Mouse (Mus musculus) kidney, embryonic 16.5 days (tissue): ENCODE results near the gene Gstm6. TPM values are rescaled to one million over a fixed set of nuclear protein-coding genes. Genes with fewer than 3 reads are reported as not detected.
"Not testable (repeated sequence)": the region's sequence is repeated elsewhere in the genome, so short reads cannot be mapped to it uniquely, and the experiment has no call there.

ENCODE experiments used
- ATAC-seq: fragments of 200-750 bp; cut with Nextera tagmentation; 2 replicates; pipeline ENCODE4 v1.8.0; 2017; ENCODE audit warnings: moderate TSS enrichment; ENCODE audit not compliant: low FRiP score, low TSS enrichment
- H3K27ac ChIP-seq: fragments of 300-500 bp; sonication (generic); 2 replicates; pipeline ENCODE4 v1.5.1; 2014; ENCODE audit warnings: low read length
- H3K27me3 ChIP-seq: fragments of 300-500 bp; sonication (generic); 2 replicates; pipeline ENCODE4 v1.6.1; 2014; ENCODE audit warnings: low read length, control low read depth, mixed read lengths; ENCODE audit not compliant: insufficient read depth
- H3K36me3 ChIP-seq: fragments of 300-500 bp; sonication (generic); 2 replicates; pipeline ENCODE4 v1.6.1; 2014; ENCODE audit warnings: low read length, control low read depth, mixed read lengths; ENCODE audit not compliant: insufficient read depth
- H3K4me1 ChIP-seq: fragments of 300-500 bp; sonication (generic); 2 replicates; pipeline ENCODE4 v1.6.1; 2014; ENCODE audit warnings: low read length, control low read depth, mixed read lengths; ENCODE audit not compliant: insufficient read depth
- H3K4me2 ChIP-seq: fragments of 300-500 bp; sonication (generic); replicated peaks from 2 replicates; pipeline ENCODE4 v1.6.1; 2014; ENCODE audit warnings: low read depth, low read length
- H3K4me3 ChIP-seq: fragments of 300-500 bp; sonication (generic); 2 replicates; pipeline ENCODE4 v1.5.1; 2014; ENCODE audit warnings: mild to moderate bottlenecking, low read length
- H3K9ac ChIP-seq: fragments of 300-500 bp; sonication (generic); replicated peaks from 2 replicates; pipeline ENCODE4 v1.6.1; 2014; ENCODE audit warnings: low read length
- H3K9me3 ChIP-seq: fragments of 300-500 bp; sonication (generic); 2 replicates; pipeline ENCODE4 v1.6.1; 2016; ENCODE audit warnings: low read length, control low read depth
- WGBS: fragments of 180-500 bp; shearing (Covaris S2); extraction: QIAGEN DNeasy Blood & Tissue Kit; methylation state at CpG from one replicate; pipeline ENCODE4 v1.1.7; 2014; 5-methylcytosine and 5-hydroxymethylcytosine counted together
- polyA plus RNA-seq: library from polyadenylated mRNA; unstranded; fragments of >200 nt; fragmentation: Nextera tagmentation; extraction: Ambion mirVana; gene quantifications from 2 replicates; pipeline ENCODE4 v1.2.1, GENCODE M21; 2015

The Gstm6 gene
- polyA plus RNA-seq = 8.2 and 9.6 TPM in 2 replicates

GRCm38 (mm10) chr3:107943239-107943990 lies at the start of gene Gstm6:
Gstm6 (minus strand) TSS chr3:107943749.
- WGBS = 17% methylated on average over 20 of the region's 20 CpGs
- Histone ChIP-seq H3K27ac (no peak within 1 kb of the TSS), H3K9me3 (no peaks in the 10 kb centered on the region), H3K4me2 (peak within 1 kb of the TSS; percentile 59), H3K4me1 (peaks cover 3% of the 10 kb centered on the region; the same call in 1 of the 2 replicates), H3K4me3 (peak within 1 kb of the TSS; percentile 41), H3K27me3 (no peaks in the 10 kb centered on the region), H3K9ac (peak within 1 kb of the TSS; percentile 47), H3K36me3 (no peaks in the 10 kb centered on the region)
- peak; percentile 67 for ATAC-seq

DNA sequence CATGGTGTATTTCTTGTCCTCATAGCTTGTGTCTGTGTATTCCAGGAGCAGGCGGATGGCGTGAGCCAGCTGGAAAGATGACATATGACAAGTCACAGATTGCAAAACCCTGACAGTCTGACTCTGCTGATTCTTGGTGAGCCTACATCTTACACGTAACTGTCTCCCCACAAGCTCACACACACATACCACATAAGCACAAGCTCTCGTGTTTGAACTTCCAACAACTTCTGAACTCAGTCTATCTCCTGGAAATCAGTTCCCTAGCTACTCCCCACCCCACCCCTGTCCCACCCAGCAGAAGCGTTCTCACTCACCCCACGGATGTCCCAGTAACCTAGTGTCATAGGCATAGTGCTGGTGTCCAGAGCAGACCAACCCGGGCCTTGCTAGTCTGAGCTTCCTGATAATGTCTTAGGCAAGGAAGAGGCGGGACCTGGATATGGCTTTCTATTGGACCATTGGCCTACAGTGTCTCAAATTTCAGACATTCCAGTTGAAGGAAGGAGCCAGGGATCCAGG lies 42.6 kb upstream of the Gstm6 start, which contains the start of gene Gstm2:
Gstm2 (minus strand) TSS at position 413 of the 522 bp plus-strand sequence.
- peak; percentile 95 for ATAC-seq
- Histone ChIP-seq H3K4me2 (peak within 1 kb of the TSS; percentile 50), H3K36me3 (no peaks in the 10 kb centered on the region), H3K27me3 (no peaks in the 10 kb centered on the region), H3K4me3 (peak within 1 kb of the TSS; percentile 32; the same call in 1 of the 2 replicates), H3K9me3 (no peaks in the 10 kb centered on the region), H3K27ac (peak within 1 kb of the TSS; percentile 32), H3K4me1 (peaks cover 16% of the 10 kb centered on the region), H3K9ac (no peak within 1 kb of the TSS)
- WGBS = 39% methylated on average over 8 of the region's 8 CpGs

GRCm38 (mm10) chr3:107985141-107985540 lies 41.6 kb upstream of the Gstm6 start:
- H3K27me3 ChIP-seq, ATAC-seq, H3K27ac ChIP-seq, H3K4me3 ChIP-seq, H3K36me3 ChIP-seq, H3K4me2 ChIP-seq, H3K9ac ChIP-seq, H3K9me3 ChIP-seq: not testable (repeated sequence)
- 96% methylated on average over 2 of the region's 2 CpGs for WGBS
- peaks cover 16% of the 10 kb centered on the region for H3K4me1 ChIP-seq

DNA sequence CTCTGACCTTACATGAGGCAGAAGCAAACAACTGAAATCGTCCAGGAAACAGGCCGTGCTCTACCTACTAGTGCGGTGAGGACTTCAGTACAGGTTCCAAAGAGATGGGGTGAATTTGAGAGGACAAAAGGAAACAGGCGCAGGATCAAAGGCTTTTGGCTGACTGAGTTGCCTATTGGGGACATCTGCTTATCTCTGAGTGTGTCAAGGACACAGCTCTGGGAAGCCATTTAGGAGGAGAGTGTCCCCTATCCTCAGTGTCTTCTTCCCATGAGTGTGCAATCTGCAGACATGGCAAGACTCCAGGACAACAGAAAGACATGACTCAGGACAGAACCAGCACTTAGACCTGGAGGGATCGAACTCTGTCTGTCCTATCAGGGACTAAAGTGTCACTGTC lies 40.9 kb upstream of the Gstm6 start:
- Histone ChIP-seq H3K4me2 (no peak overlapping the region), H3K27me3 (no peaks in the 10 kb centered on the region), H3K9ac (no peak overlapping the region), H3K27ac (no peak overlapping the region), H3K4me3 (no peak overlapping the region), H3K9me3 (no peaks in the 10 kb centered on the region), H3K4me1 (peaks cover 16% of the 10 kb centered on the region), H3K36me3 (no peaks in the 10 kb centered on the region)
- 72% methylated on average over 5 of the region's 5 CpGs for WGBS
- no peak for ATAC-seq

GRCm38 (mm10) chr3:107983771-107984170 lies 40.2 kb upstream of the Gstm6 start:
- H3K9ac ChIP-seq = no peak overlapping the region

DNA sequence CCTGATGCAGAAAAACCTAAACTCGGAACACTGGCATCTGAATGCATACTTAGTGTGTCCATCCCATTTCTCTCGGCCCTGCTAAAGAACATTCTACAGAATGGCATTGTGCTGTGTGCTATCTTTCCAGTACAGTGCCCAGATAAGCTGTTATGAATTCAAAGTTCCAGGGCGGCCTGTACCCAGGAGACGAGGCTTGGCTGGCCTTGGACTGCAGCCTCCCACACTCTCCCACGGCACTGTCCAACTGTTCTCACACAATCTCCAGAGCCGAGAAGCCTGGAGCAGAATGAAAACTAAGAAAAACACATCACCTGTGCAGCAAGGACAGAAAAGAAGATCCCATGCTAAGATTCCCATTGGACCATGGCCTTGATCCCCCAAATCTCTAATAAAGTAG lies 39.2 kb upstream of the Gstm6 start:
- H3K36me3 ChIP-seq = no peaks in the 10 kb centered on the region
- H3K9me3 ChIP-seq = no peaks in the 10 kb centered on the region
- H3K27me3 ChIP-seq = no peaks in the 10 kb centered on the region
- no peak overlapping the region for H3K27ac ChIP-seq
- no peak for ATAC-seq
- peaks cover 16% of the 10 kb centered on the region for H3K4me1 ChIP-seq
- 61% methylated on average over 6 of the region's 6 CpGs for WGBS
- no peak overlapping the region for H3K9ac ChIP-seq
- H3K4me3 ChIP-seq = no peak overlapping the region
- H3K4me2 ChIP-seq = no peak overlapping the region

More at GRCm38 (mm10) chr3:107983771-107984170, 40.2 kb upstream of the Gstm6 start:
- H3K9me3 ChIP-seq = no peaks in the 10 kb centered on the region
- H3K27me3 ChIP-seq = no peaks in the 10 kb centered on the region
- no peak overlapping the region for H3K27ac ChIP-seq
- no peaks in the 10 kb centered on the region for H3K36me3 ChIP-seq
- H3K4me3 ChIP-seq = no peak overlapping the region
- peaks cover 16% of the 10 kb centered on the region for H3K4me1 ChIP-seq
- H3K4me2 ChIP-seq = no peak overlapping the region
- no peak for ATAC-seq
- 47% methylated on average over 3 of the region's 3 CpGs for WGBS

- no peak overlapping the region for H3K9ac ChIP-seq
- H3K4me1 ChIP-seq = peaks cover 12% of the 10 kb centered on the region; the same call in 1 of the 2 replicates
- no peak overlapping the region for H3K4me3 ChIP-seq
- no peak overlapping the region for H3K27ac ChIP-seq
- no peak overlapping the region for H3K4me2 ChIP-seq
- no peaks in the 10 kb centered on the region for H3K9me3 ChIP-seq
- no peak for ATAC-seq
- H3K27me3 ChIP-seq = no peaks in the 10 kb centered on the region
- WGBS = 66% methylated on average over 3 of the region's 3 CpGs
- no peaks in the 10 kb centered on the region for H3K36me3 ChIP-seq
Measured at GRCm38 (mm10) chr3:107981261-107981660, 37.7 kb upstream of the Gstm6 start.

DNA sequence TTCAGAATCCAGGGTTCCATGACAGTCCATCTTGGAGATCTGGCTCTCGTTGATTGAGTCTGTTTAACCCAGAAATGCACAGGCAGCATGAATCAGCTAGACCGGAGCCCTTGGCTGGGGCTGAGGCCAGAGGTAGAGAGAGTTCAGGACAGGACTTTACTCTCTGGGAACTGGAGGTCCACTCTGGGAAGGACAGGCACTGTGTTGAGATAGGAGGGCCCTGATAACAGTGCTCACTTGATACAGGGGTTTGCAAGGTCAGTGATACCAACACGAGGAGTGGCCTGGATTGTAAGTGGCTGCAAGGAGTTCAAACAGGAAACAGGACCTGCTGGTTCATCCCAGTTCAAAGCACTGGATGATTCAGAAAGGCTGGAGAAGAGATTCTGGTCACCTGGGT lies 34.1 kb upstream of the Gstm6 start:
- ATAC-seq = no peak
- no peak overlapping the region for H3K4me2 ChIP-seq
- WGBS = 85% methylated on average over 3 of the region's 3 CpGs
- H3K27me3 ChIP-seq = no peaks in the 10 kb centered on the region
- no peak overlapping the region for H3K9ac ChIP-seq
- no peak overlapping the region for H3K27ac ChIP-seq
- no peaks in the 10 kb centered on the region for H3K4me1 ChIP-seq
- H3K9me3 ChIP-seq = no peaks in the 10 kb centered on the region
- no peaks in the 10 kb centered on the region for H3K36me3 ChIP-seq
- H3K4me3 ChIP-seq = no peak overlapping the region

DNA sequence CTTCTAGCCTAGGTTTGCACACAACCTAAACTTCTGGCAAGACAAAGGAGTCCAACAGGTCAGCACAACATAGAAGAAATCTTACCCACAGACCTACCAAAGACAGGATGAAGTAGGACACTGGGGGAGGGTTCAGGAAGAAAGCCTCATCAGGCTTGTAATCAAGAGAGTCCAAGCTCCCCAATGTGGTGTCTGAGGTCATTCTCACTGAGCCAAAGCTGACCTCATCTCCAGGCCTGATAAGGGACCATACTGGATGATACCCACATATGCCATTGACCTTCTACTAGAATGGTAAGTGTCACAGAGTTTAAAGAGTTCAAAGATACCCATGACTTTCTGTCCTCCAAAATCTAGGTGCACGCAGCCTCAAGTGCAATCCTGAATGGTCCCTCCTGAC lies 30.7 kb upstream of the Gstm6 start:
- H3K4me2 ChIP-seq = no peak overlapping the region
- H3K36me3 ChIP-seq = no peaks in the 10 kb centered on the region
- H3K9ac ChIP-seq = no peak overlapping the region
- 92% methylated on average over 1 of the region's 1 CpGs for WGBS
- no peaks in the 10 kb centered on the region for H3K27me3 ChIP-seq
- ATAC-seq = no peak
- H3K27ac ChIP-seq = no peak overlapping the region
- H3K9me3 ChIP-seq = no peaks in the 10 kb centered on the region
- H3K4me1 ChIP-seq = no peaks in the 10 kb centered on the region
- H3K4me3 ChIP-seq = no peak overlapping the region

DNA sequence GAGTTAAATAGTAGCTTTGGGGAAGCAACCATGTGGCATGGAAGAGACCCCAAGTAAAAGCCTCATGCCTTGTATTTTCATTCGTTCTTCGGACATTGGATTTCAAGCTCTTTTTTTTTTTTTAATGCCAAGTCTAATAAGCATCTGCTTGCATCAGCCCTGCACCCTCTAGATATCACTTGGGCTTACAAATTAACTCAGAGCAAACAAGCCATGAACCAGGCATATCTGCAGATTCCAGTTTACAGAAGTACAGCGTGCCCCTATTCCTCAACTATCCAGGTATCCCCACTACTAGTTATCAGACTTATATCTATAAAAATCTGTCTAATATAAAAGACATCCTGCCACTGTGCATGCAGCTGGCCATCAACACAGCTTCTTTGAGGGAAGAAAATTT lies 28.5 kb upstream of the Gstm6 start:
- WGBS = 88% methylated on average over 3 of the region's 3 CpGs
- no peak overlapping the region for H3K4me2 ChIP-seq

More for the DNA sequence above, 28.5 kb upstream of the Gstm6 start:
- ATAC-seq = no peak
- no peak overlapping the region for H3K4me3 ChIP-seq
- no peak overlapping the region for H3K9ac ChIP-seq
- no peak overlapping the region for H3K27ac ChIP-seq
- no peaks in the 10 kb centered on the region for H3K27me3 ChIP-seq
- no peaks in the 10 kb centered on the region for H3K9me3 ChIP-seq
- no peaks in the 10 kb centered on the region for H3K36me3 ChIP-seq
- H3K4me1 ChIP-seq = no peaks in the 10 kb centered on the region
